Mouse (Mus musculus) G1E (cell line): ENCODE measurements around the gene Rab40b. TPM values are rescaled to one million over a fixed set of nuclear protein-coding genes. Genes with fewer than 3 reads are reported as not detected.
"Not testable (repeated sequence)": the region's sequence is repeated elsewhere in the genome, so short reads cannot be mapped to it uniquely, and the experiment has no call there.

Experiments used
- ATAC-seq: 2 replicates; pipeline ENCODE4 v1.8.0; 2016; ENCODE audit warnings: mild to moderate bottlenecking; ENCODE audit not compliant: insufficient number of reproducible peaks, poor library complexity, low FRiP score, severe bottlenecking; ENCODE audit errors: extremely low read depth
- DNase-seq: peaks from one replicate; pipeline ENCODE4 v3.0.0; 2012; ENCODE audit warnings: low spot score
- H3K27me3 ChIP-seq: 2 replicates; pipeline ENCODE4 v1.6.1; 2012; ENCODE audit warnings: mild to moderate bottlenecking, low read length, inconsistent platforms; ENCODE audit not compliant: insufficient read depth
- H3K36me3 ChIP-seq: replicated peaks from 2 replicates; pipeline ENCODE3; 2012; ENCODE audit warnings: mild to moderate bottlenecking, inconsistent platforms
- H3K4me1 ChIP-seq: 2 replicates; pipeline ENCODE4 v1.6.1; 2012; ENCODE audit warnings: low read depth, low read length, inconsistent platforms, mixed read lengths; ENCODE audit not compliant: insufficient read depth
- H3K4me3 ChIP-seq: 2 replicates; pipeline ENCODE4 v1.5.1; 2012; ENCODE audit warnings: low read depth, mild to moderate bottlenecking, inconsistent platforms, low read length, moderate library complexity, mixed read lengths
- H3K9me3 ChIP-seq: replicated peaks from 2 replicates; pipeline ENCODE4 v1.6.1; 2012; ENCODE audit warnings: inconsistent platforms
- CTCF ChIP-seq: IDR thresholded peaks from 2 replicates; pipeline ENCODE4 v1.5.1; 2012; ENCODE audit warnings: low read depth, low read length, inconsistent platforms, mixed read lengths
- GATA1 ChIP-seq: IDR thresholded peaks from 2 replicates; pipeline ENCODE4 v1.6.1; 2012; ENCODE audit warnings: borderline replicate concordance, low read length, inconsistent platforms, mixed read lengths
- GATA2 ChIP-seq: IDR thresholded peaks from 2 replicates; pipeline ENCODE4 v1.6.1; 2012; ENCODE audit warnings: low read depth, low read length, inconsistent platforms, borderline replicate concordance
- POLR2AphosphoS5 ChIP-seq: IDR thresholded peaks from 2 replicates; pipeline ENCODE4 v1.6.1; 2012; ENCODE audit warnings: low read depth, low read length, inconsistent platforms; ENCODE audit not compliant: insufficient replicate concordance
- TAL1 ChIP-seq: conservative IDR thresholded peaks from 2 replicates; pipeline ENCODE4 v1.6.1; 2012; ENCODE audit warnings: low read depth, low read length, inconsistent platforms, mixed read lengths
- polyA plus RNA-seq: library from polyadenylated mRNA; stranded (reverse); fragments of >175 nt; gene quantifications from 2 replicates; pipeline ENCODE4 v1.2.3, GENCODE M21; 2012
- total RNA-seq, 2 experiments: library from RNA; stranded (forward) in 1 of 2; stranded (reverse) in 1 of 2; fragments of 200-1000 nt in 1 of 2; fragments of >200 nt in 1 of 2; fragmentation: Nextera tagmentation in 1 of 2; gene quantifications; 2 replicates each; pipeline ENCODE4 v1.2.3; 2014 to 2017

Gene Rab40b
- total and polyA plus RNA-seq, 3 experiments: not detected

DNA sequence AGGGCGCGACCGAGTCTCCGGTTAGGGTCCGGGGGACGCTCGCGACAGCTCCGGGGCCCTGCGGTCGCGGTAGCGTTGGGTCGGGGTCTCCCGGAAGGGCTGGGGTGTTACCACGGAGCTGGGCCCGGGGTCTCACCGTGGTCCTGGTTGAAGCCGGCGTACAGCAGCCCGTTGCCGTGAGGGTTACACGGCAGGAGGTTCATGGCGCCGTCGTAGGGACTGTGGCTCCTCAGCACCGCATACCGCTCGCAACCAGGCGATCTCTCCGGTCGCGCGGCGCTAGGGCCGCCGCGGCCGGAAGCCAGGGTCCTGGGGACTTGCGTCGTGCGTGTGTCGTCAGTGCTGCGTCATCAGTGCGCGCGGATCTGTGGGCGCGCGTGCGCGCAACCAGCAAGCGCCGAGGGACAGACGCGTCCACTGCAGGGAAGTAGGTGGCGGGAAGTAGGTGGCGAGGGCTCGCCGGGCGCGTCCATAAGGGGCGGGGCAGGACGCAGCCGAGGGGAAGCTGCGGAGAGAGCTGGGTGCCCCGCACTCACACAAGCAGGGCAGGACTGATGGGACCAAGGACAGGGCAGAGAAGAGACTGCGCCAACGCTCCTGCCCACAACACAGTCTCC lies 33.9 kb downstream of the Rab40b start, which contains the start of gene Wdr45b:
Gene Wdr45b, minus strand, starts transcription at position 355 of the 617 bp plus-strand sequence.
- H3K4me1 ChIP-seq: peaks cover 41% of the 10 kb centered on the region
- H3K27me3 ChIP-seq: peaks cover 10% of the 10 kb centered on the region; the same call in 1 of the 2 replicates
- H3K9me3 ChIP-seq: no peaks in the 10 kb centered on the region
- H3K4me3 ChIP-seq: peak within 1 kb of the TSS; percentile 99
- H3K36me3 ChIP-seq: peaks cover 30% of the 10 kb centered on the region
- peak; percentile 85 for DNase-seq
- no peak for TF ChIP-seq POLR2AphosphoS5
- no peak for TF ChIP-seq GATA2
- no peak for TF ChIP-seq GATA1
- no peak for TF ChIP-seq CTCF
- TF ChIP-seq TAL1: no peak
- peak; percentile 86 for ATAC-seq

DNA sequence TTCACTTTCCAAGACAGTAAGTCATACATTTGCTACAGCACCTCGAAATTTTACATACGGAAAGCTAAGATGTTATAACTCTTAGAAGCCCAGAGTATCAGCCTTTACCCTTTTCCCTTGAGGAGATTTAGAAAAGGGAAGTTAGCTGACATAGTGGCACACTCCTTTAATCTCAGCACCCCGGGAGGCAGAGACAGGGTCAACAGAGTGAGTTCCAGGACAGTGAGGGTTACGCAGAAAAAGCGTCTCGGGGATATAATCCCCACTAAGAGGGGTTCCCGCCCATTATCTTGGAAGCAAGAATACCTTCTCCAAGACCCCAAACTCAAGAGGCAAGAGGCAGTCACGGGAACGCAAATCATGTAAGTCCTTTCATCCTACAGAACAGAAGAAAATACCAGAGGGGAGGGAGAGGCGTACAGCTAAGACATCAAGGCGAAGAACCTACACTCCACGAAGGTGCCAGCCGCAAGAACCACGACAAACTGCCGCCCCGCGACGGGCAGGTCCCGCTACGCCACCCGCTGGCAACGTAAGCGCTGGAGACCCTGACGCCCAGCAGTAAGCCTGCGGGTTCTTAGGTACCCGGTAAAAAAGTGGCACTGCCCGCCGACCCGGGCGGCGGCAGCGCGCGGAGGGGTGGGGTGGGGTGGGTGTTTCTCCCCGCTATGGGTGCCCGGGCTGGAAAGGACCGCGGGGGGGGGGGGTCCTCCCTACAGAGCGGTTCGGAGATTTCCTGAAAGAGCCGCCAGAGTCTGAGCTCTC lies 34.5 kb downstream of the Rab40b start:
- TF ChIP-seq GATA1 (no peak), POLR2AphosphoS5 (no peak), TAL1 (no peak), GATA2 (no peak), CTCF (no peak)
- DNase-seq (peak; percentile 27), ATAC-seq (no peak)
- peaks cover 43% of the 10 kb centered on the region for H3K4me1 ChIP-seq
- H3K9me3 ChIP-seq: no peaks in the 10 kb centered on the region
- H3K36me3 ChIP-seq: peaks cover 35% of the 10 kb centered on the region
- H3K4me3 ChIP-seq: peak overlapping the region; percentile 99
- peaks cover 8% of the 10 kb centered on the region; the same call in 1 of the 2 replicates for H3K27me3 ChIP-seq

DNA sequence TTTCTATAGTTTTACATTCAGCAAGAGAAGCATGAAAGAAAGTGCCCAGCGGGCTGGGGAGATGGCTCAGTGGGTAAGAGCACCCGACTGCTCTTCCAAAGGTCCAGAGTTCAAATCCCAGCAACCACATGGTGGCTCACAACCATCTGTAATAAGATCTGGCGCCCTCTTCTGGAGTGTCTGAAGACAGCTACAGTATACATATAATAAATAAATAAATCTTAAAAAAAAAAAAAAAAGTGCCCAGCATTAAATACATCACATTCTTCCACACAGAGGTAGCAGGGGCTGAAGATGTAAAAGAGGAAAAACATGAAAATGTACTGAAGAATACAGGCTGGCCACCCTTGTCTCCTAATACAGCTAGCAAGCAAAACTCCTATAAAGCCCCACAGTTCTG lies 39.3 kb downstream of the Rab40b start:
- H3K36me3 ChIP-seq: peaks cover 75% of the 10 kb centered on the region
- ATAC-seq, H3K4me3 ChIP-seq, H3K9me3 ChIP-seq, H3K27me3 ChIP-seq, DNase-seq: not testable (repeated sequence)
- H3K4me1 ChIP-seq: peaks cover 34% of the 10 kb centered on the region

DNA sequence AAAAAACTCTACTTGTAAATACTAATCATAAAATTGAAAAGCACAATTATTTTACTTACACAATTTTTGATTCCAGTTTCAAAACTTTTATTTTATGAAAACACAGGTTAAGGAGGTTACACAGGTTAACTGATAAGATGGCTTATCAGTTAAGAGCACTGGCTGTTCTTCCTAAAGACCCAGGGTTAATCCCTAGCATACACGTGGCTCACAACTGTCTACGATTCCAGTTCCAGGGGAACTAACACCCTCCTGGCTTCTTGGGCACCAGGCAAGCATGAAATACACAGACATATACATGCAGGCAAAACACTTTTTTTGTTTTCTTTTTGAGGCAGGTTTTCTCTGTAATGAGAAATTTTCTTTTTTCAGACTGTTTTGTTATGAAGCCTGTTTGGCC lies 39.9 kb downstream of the Rab40b start:
- Histone ChIP-seq H3K4me1 (peaks cover 29% of the 10 kb centered on the region), H3K4me3 (no peak overlapping the region), H3K27me3 (no peaks in the 10 kb centered on the region), H3K36me3 (peaks cover 80% of the 10 kb centered on the region), H3K9me3 (no peaks in the 10 kb centered on the region)
- TF ChIP-seq POLR2AphosphoS5: no peak
- no peak for TF ChIP-seq TAL1
- TF ChIP-seq CTCF: no peak
- TF ChIP-seq GATA1: no peak
- TF ChIP-seq GATA2: no peak
- no peak for ATAC-seq
- DNase-seq: no peak

- Histone ChIP-seq H3K4me1 (peaks cover 21% of the 10 kb centered on the region), H3K27me3 (no peaks in the 10 kb centered on the region), H3K9me3 (no peaks in the 10 kb centered on the region), H3K36me3 (peaks cover 84% of the 10 kb centered on the region), H3K4me3 (no peak overlapping the region)
- no peak for ATAC-seq
- no peak for DNase-seq
- TF ChIP-seq CTCF (no peak), POLR2AphosphoS5 (no peak), TAL1 (no peak)
Observed at GRCm38 (mm10) chr11:121347036-121347435, 41.0 kb downstream of the Rab40b start.

- DNase-seq, ATAC-seq, H3K9me3 ChIP-seq, H3K27me3 ChIP-seq, H3K4me3 ChIP-seq: not testable (repeated sequence)
- H3K36me3 ChIP-seq: peaks cover 85% of the 10 kb centered on the region
- peaks cover 19% of the 10 kb centered on the region for H3K4me1 ChIP-seq
Observed at GRCm38 (mm10) chr11:121342423-121342822, 45.6 kb downstream of the Rab40b start.
